Mouse (Mus musculus) limb, embryonic 10.5 days (tissue): Measurements from ENCODE around the gene Kank4. TPM values are rescaled to one million over a fixed set of nuclear protein-coding genes. Genes with fewer than 3 reads are reported as not detected.
"Not testable (repeated sequence)": the region's sequence is repeated elsewhere in the genome, so short reads cannot be mapped to it uniquely, and the experiment has no call there.

Experiments
- DNase-seq: peaks from one replicate; pipeline ENCODE4 v3.0.0-alpha.2; 2017; ENCODE audit warnings: low spot score
- H3K27ac ChIP-seq: fragments of 300-500 bp; sonication (generic); 2 replicates; pipeline ENCODE4 v1.5.1; 2016; ENCODE audit warnings: mild to moderate bottlenecking
- H3K27me3 ChIP-seq: fragments of 300-500 bp; sonication (generic); 2 replicates; pipeline ENCODE4 v1.6.1; 2016; ENCODE audit warnings: low read depth, mild to moderate bottlenecking; ENCODE audit not compliant: poor library complexity, severe bottlenecking
- H3K36me3 ChIP-seq: fragments of 300-500 bp; sonication (generic); 2 replicates; pipeline ENCODE4 v1.6.1; 2016; ENCODE audit warnings: mild to moderate bottlenecking, moderate library complexity
- H3K4me1 ChIP-seq: fragments of 300-500 bp; sonication (generic); 2 replicates; pipeline ENCODE4 v1.6.1; 2016
- H3K4me3 ChIP-seq: fragments of 300-500 bp; sonication (generic); 2 replicates; pipeline ENCODE4 v1.5.1; 2016; ENCODE audit warnings: mild to moderate bottlenecking, moderate library complexity
- H3K9me3 ChIP-seq: fragments of 300-500 bp; sonication (generic); replicated peaks from 2 replicates; pipeline ENCODE4 v1.6.1; 2016; ENCODE audit warnings: mild to moderate bottlenecking
- WGBS: fragments of 180-500 bp; shearing (Covaris S2); methylation state at CpG from one replicate; pipeline ENCODE4 v1.1.7; 2016; 5-methylcytosine and 5-hydroxymethylcytosine counted together
- polyA plus RNA-seq: library from polyadenylated mRNA; unstranded; fragments of >200 nt; fragmentation: Nextera tagmentation; extraction: Ambion mirVana; gene quantifications from 2 replicates; pipeline ENCODE4 v1.2.1, GENCODE M21; 2016

The Kank4 gene
- 1.7 and 2.5 TPM in 2 replicates for polyA plus RNA-seq

- WGBS = under 1% methylated on average over 72 of the region's 72 CpGs
- peaks cover 52% of the 10 kb centered on the region for H3K4me1 ChIP-seq
- peak; percentile 80 for DNase-seq
- peaks cover 9% of the 10 kb centered on the region for H3K36me3 ChIP-seq
- no peaks in the 10 kb centered on the region for H3K9me3 ChIP-seq
- peaks cover 25% of the 10 kb centered on the region; the same call in 1 of the 2 replicates for H3K27me3 ChIP-seq
- H3K4me3 ChIP-seq = peak within 1 kb of the TSS; percentile 84
- H3K27ac ChIP-seq = peak within 1 kb of the TSS; percentile 93
Measured at GRCm38 (mm10) chr4:98817184-98817911, at the start of gene Kank4. Gene Kank4 (minus strand): TSS chr4:98817537.

- Histone ChIP-seq H3K9me3 (no peaks in the 10 kb centered on the region), H3K27ac (no peak overlapping the region), H3K27me3 (no peaks in the 10 kb centered on the region), H3K36me3 (no peaks in the 10 kb centered on the region), H3K4me1 (no peaks in the 10 kb centered on the region), H3K4me3 (no peak overlapping the region)
- no peak for DNase-seq
- 88% methylated on average over 14 of the region's 14 CpGs for WGBS
Measured at GRCm38 (mm10) chr4:98865386-98866237, 48.3 kb upstream of the Kank4 start.

GRCm38 (mm10) chr4:98864546-98864945 lies 47.2 kb upstream of the Kank4 start:
- Histone ChIP-seq H3K4me3 (no peak overlapping the region), H3K9me3 (no peaks in the 10 kb centered on the region), H3K27me3 (no peaks in the 10 kb centered on the region), H3K36me3 (no peaks in the 10 kb centered on the region), H3K4me1 (no peaks in the 10 kb centered on the region), H3K27ac (no peak overlapping the region)
- no peak for DNase-seq
- 89% methylated on average over 3 of the region's 3 CpGs for WGBS

GRCm38 (mm10) chr4:98864094-98864493 lies 46.8 kb upstream of the Kank4 start:
- DNase-seq = no peak
- Histone ChIP-seq H3K9me3 (no peaks in the 10 kb centered on the region), H3K36me3 (no peaks in the 10 kb centered on the region), H3K27me3 (no peaks in the 10 kb centered on the region), H3K4me1 (no peaks in the 10 kb centered on the region), H3K4me3 (no peak overlapping the region), H3K27ac (no peak overlapping the region)
- 71% methylated on average over 1 of the region's 2 CpGs for WGBS

- no peaks in the 10 kb centered on the region for H3K4me1 ChIP-seq
- H3K27ac ChIP-seq = no peak overlapping the region
- no peak overlapping the region for H3K4me3 ChIP-seq
- no peak for DNase-seq
- H3K27me3 ChIP-seq = no peaks in the 10 kb centered on the region
- H3K9me3 ChIP-seq = no peaks in the 10 kb centered on the region
- H3K36me3 ChIP-seq = no peaks in the 10 kb centered on the region
- WGBS = 88% methylated on average over 2 of the region's 2 CpGs
Measured at GRCm38 (mm10) chr4:98863451-98863850, 46.1 kb upstream of the Kank4 start.

GRCm38 (mm10) chr4:98858151-98858855 lies 41.0 kb upstream of the Kank4 start:
- Histone ChIP-seq H3K9me3 (no peaks in the 10 kb centered on the region), H3K36me3 (no peaks in the 10 kb centered on the region), H3K4me1 (peaks cover 6% of the 10 kb centered on the region; the same call in 1 of the 2 replicates), H3K27me3 (no peaks in the 10 kb centered on the region), H3K4me3 (no peak overlapping the region), H3K27ac (no peak overlapping the region)
- WGBS = 74% methylated on average over 4 of the region's 4 CpGs
- no peak for DNase-seq

- Histone ChIP-seq H3K36me3 (no peaks in the 10 kb centered on the region), H3K27me3 (no peaks in the 10 kb centered on the region), H3K4me1 (peaks cover 6% of the 10 kb centered on the region; the same call in 1 of the 2 replicates), H3K9me3 (no peaks in the 10 kb centered on the region), H3K27ac (no peak overlapping the region), H3K4me3 (no peak overlapping the region)
- no peak for DNase-seq
- 84% methylated on average over 11 of the region's 11 CpGs for WGBS
Measured at GRCm38 (mm10) chr4:98857037-98857648, 39.8 kb upstream of the Kank4 start.

- H3K36me3 ChIP-seq = no peaks in the 10 kb centered on the region
- H3K4me1 ChIP-seq = peaks cover 6% of the 10 kb centered on the region; the same call in 1 of the 2 replicates
- no peaks in the 10 kb centered on the region for H3K27me3 ChIP-seq
- H3K9me3 ChIP-seq = no peaks in the 10 kb centered on the region
- DNase-seq = peak; percentile 26
- H3K27ac ChIP-seq = no peak overlapping the region
- H3K4me3 ChIP-seq = no peak overlapping the region
- WGBS = 89% methylated on average over 4 of the region's 4 CpGs
Measured at GRCm38 (mm10) chr4:98853926-98854325, 36.6 kb upstream of the Kank4 start.

GRCm38 (mm10) chr4:98850485-98850884 lies 33.1 kb upstream of the Kank4 start:
- not testable (repeated sequence) for H3K27me3 ChIP-seq, H3K36me3 ChIP-seq, H3K4me3 ChIP-seq, H3K27ac ChIP-seq, H3K9me3 ChIP-seq, DNase-seq
- WGBS = 80% methylated on average over 1 of the region's 1 CpGs
- peaks cover 18% of the 10 kb centered on the region for H3K4me1 ChIP-seq

- H3K27me3 ChIP-seq = no peaks in the 10 kb centered on the region
- no peaks in the 10 kb centered on the region for H3K36me3 ChIP-seq
- H3K27ac ChIP-seq = no peak overlapping the region
- WGBS = 71% methylated on average over 6 of the region's 6 CpGs
- H3K4me1 ChIP-seq = peaks cover 20% of the 10 kb centered on the region
- DNase-seq = no peak
- H3K4me3 ChIP-seq = no peak overlapping the region
- no peaks in the 10 kb centered on the region for H3K9me3 ChIP-seq
Measured at GRCm38 (mm10) chr4:98847120-98847885, 30.0 kb upstream of the Kank4 start.

- no peaks in the 10 kb centered on the region for H3K36me3 ChIP-seq
- H3K9me3 ChIP-seq = no peaks in the 10 kb centered on the region
- H3K27me3 ChIP-seq = no peaks in the 10 kb centered on the region
- no peak overlapping the region for H3K4me3 ChIP-seq
- peak overlapping the region; percentile 74; the same call in 1 of the 2 replicates for H3K27ac ChIP-seq
- WGBS = 45% methylated on average over 3 of the region's 3 CpGs
- peaks cover 20% of the 10 kb centered on the region for H3K4me1 ChIP-seq
- DNase-seq = no peak
Measured at GRCm38 (mm10) chr4:98846396-98846795, 29.1 kb upstream of the Kank4 start.

- no peak overlapping the region for H3K4me3 ChIP-seq
- H3K27me3 ChIP-seq = no peaks in the 10 kb centered on the region
- no peaks in the 10 kb centered on the region for H3K9me3 ChIP-seq
- H3K4me1 ChIP-seq = peaks cover 20% of the 10 kb centered on the region
- 57% methylated on average over 8 of the region's 8 CpGs for WGBS
- H3K36me3 ChIP-seq = no peaks in the 10 kb centered on the region
- DNase-seq = peak; percentile 40
- H3K27ac ChIP-seq = peak overlapping the region; percentile 74
Measured at GRCm38 (mm10) chr4:98845687-98846125, 28.4 kb upstream of the Kank4 start.
